Mouse (Mus musculus) telencephalon, adult 2 months (tissue): ENCODE results near the gene Efcab6.

ENCODE experiments used
- DNase-seq: peaks from one replicate; pipeline ENCODE4 v3.0.0-alpha.2; 2011; ENCODE audit warnings: low read depth, low spot score

Efcab6 gene

DNA sequence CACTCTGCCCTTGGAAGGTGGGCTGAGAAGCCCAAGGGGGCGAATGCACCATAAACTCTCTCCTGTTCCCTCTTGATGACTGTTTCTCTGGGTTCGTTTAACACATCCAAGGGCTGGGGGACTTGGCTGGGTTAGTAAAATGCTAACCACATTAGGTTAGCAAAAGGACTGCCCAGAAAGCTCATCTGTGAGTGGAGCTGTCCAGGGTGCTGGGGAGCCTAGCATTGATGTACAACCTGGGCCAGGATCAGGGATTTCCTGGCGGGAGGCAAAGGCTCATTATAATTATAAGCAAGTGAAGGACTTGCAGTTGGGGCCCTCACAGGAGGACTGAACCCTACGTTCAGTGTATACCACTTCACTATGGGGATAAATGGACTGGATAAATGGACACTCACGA is 185.3 kb downstream of the Efcab6 start:
- DNase-seq, result no peak

DNA sequence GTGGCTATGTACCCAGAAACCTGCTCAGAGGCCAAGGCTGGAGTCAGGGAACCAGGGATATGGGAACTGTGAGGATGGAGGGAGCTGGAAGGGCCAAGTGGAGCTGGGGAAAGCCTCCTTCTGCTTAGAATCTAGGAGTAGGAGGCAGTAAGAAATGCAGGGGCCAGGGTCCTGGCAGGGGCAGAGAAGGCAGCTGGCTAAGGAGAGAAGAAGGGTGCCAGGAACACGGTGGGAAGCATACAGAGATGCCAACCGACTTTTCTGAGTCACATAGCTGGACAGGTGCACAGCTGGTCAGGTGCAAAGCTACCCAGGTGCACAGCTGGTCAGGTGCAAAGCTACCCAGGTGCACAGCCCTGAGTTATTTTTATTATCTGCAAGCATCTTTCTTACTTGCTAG is 187.3 kb downstream of the Efcab6 start:
- DNase-seq, result no peak

DNA sequence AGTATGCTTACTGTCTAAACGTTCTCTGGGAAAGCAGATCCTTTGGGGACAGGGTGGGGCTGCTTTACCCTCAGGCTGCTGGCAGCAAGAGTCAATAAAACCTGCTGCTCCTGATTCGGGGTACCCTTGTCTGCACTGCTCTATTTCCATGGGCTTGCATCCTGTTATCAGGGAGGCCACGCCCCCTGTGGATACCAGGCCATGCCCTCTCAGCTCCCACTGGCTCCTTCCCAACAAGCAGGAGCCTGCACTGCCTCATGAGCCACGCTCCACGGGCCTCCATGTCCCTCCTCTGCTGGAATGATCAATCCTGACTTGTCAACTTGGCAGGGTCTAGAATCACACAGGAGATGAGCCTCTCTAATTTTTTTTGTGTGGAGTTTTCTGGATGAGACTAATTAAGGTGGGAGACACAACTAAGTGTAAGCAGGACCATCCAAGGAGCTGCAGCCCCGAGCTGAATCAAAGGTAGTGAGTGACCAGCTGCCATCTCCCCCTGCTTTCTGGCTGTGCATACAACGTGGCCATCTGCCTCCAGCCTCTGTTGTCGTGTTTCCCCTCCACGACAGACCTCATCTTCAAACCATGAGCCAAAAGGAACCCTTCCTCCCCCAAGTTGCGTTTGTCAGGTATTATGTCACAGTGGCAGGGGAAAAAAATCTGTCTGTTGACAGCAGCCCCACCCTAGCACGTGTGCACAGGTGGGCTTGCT is 187.9 kb downstream of the Efcab6 start:
- no peak for DNase-seq

DNA sequence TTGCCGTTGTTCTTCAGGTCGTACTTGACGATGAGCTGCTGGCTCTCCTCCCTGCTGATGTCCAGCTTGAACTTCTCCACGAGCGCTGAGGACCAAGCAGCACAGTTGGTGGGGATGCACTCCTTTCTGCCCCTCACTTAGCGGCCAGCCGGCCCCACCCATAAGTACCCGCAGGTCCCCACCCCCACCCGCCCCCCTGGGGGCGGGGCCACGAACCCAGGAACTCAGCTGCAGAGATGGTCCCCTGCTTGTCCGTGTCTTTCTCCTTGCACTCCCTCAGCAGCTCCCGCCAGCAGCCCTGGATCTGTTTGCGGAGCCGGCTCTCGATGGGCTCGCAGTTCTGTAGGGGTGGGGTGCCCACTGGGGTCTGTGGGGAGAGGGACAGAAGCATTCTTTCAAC is 194.2 kb downstream of the Efcab6 start:
- no peak for DNase-seq

DNA sequence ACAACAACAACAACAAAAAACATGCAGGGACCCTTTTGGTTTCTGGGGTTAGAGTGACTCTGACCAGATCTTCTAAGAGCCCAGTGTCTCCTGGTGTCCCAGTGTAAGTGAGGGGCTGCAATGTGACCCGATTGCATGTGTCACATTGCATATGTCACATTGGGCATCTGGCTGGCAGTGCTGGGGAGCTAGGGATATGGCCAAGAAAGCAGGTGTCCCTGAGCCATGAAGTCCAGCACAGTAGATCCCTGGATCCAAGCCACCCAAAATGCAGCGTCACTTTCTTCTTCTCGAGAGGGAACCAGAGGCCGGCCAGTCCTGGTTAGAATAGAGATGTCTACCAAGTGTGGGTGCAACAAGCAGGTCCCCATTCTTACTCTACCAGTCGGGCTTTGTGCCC is 199.6 kb downstream of the Efcab6 start:
- DNase-seq, result no peak

DNA sequence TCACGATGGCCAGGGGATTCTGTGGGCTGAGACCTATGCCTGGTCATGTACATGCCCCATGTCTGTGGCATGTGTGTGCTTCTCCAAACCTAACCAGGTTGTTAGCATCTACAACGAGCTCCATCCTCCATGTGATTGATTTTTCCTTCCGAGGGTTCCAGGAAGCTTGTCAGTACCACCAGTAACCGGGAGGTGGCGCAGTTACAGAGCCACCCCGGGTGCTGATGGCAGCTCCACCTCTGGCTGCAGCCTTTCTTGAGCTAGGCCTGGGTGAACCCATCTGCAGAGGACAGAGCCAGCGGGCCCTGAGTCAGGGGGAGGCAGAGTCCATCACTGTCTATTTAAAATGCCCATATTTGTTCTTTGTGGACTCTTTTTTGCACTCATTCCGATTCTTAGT is 208.1 kb downstream of the Efcab6 start:
- DNase-seq, result no peak

DNA sequence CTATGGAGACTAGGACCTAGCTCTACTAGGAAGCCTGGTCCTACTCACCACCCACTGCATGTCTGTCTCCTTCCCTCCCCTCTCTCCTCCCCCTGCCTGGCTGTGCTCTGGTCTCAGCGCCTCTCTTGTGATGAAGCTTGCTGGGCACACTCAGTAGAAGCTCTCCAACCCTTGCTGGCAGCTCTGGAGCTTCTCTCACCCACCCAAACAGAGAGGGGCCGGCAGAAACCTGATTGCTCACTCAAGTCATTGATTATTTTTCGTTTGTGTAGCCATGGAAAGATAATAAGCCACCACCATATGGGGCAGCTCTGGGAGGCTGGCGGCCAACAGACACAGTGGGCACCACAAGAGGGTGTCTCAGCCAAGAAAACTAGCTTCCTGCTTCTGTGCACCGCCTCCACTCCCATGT is 211.8 kb downstream of the Efcab6 start:
- DNase-seq, result peak; percentile 67

DNA sequence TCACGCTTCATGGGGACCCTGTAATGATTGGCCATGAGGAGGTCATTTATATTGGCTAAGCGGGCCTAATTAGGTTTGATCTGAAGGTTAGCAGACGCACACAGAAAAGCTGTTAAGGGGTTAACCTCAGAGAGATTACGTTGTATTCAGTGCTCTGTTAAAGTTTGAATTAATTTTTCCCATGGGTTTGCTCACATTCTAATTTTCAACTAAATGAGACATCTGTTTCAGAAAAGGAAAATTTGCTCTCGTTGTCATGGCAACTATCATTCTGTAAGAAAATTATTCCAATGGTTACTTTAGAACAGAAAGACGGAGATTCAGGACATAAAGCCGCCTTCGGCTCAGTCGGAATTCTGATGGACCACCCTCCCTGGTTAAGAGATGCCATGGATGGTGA is 217.0 kb downstream of the Efcab6 start:
- DNase-seq, result peak; percentile 74

DNA sequence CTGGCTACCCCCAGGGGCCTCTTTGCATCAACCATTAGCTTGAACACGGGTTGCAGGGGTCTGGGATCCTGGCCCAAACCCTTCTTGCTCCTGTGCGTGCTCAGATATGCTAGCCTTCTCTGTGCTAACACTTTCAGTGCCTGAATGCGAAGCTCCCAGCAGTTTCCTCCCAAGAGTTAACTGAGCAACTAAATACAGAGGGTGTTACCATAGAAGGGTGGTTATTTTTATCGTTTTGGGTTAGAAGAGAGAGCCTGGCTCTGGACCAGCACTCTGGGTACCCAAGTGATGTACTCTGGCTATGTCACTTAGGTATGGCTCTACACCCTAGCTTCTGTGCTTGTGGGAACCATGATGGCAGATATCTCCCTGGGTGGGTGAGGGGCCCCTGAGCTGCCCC is 217.7 kb downstream of the Efcab6 start:
- DNase-seq, result peak; percentile 65

DNA sequence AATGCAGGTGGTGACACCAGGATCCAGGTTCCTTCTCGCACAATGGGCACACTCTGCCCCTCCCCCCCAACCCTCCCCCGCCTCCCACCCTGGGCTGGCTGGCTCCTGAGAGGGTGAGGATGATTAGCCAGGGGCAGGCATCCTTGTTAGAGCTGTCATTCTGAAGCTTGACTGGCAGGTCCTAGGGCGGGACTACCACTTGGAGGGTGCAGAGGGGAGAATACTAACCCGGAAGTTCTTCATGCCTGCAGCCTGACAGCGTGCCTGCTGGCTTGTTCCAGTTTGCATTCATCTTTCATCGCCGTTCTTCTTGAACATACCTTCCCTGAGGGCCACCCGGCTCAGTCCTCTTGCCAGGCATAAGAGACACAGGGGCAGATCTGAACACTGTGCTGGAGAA is 218.6 kb downstream of the Efcab6 start:
- DNase-seq, result no peak

DNA sequence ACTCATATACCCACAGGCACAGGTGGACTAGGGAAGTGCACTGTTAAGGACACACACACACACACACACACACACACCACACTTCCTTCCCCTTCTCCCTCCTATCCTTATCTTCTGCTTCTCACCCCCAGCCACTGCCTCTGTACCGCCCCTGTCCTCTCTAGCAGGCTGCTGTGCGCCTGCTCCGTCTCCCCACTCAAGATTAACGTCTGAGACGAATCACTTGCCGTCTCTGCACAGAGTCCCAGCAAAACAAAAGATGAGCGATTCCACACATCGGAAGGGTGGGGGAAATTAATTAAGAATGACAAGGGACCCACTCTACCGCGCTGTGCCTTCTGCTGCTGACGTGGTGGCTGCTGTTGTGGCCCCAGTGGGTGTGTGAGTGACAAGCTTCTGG is 219.4 kb downstream of the Efcab6 start:
- DNase-seq, result no peak

DNA sequence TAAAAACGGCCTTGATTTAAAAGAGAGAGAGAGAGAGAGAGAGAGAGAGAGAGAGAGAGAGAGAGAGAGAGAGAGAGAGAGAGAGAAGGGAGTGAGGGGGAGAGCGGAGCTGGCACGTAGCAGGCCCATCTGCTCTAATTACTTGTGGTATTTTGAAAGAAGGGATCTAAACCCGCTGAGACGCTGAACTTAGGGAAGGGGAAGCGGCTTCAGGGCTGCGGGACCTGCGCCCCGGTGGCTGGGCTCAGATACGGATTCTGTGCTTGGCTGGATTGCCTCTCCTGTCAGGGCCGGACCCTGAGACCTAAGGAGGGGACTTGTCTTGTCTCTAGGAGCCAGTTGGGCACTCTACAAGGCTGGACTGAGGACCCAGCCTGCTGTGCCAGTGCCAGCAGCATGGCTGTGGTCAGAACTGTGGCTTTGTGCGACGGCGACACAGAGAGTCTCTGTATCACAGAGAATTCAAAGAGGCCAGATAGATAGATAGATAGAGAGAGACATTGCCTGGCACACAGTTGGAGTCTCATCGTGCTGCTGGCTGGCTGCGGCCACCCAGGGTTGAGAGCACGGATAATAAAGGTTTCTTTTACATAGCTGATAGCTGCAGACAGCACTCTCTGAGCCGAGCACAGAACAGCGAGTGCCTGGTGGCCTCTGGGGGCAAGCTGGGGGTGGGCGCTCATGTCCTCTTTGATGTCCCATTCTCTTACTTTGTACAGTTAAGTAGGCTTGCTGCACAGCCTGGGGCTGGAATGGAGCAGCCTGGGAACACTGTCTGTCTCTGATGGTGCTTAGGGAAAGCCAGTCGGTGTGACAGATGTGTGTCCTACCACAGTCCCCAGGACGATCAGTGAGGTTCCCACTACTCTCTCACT is 222.0 kb downstream of the Efcab6 start:
- DNase-seq, result no peak

DNA sequence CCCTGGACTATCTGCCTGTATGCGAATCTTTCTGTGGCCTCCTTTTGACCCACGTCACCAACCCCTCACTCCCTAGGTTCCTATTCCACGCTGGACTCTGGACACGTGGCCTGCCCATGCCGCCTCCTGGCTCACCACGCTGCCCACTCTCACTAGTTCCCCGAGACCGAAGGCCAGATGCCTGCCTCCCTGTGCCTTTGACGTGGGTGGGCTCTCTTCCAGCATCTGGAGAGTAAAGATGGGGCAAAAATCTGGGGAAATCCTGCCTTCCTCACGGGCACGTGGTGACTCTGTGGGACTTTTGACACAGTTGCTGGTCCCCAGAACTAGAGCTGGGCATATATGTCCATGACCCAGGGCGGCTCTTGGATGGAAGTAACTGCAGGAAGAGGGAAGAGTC is 222.8 kb downstream of the Efcab6 start:
- no peak for DNase-seq

DNA sequence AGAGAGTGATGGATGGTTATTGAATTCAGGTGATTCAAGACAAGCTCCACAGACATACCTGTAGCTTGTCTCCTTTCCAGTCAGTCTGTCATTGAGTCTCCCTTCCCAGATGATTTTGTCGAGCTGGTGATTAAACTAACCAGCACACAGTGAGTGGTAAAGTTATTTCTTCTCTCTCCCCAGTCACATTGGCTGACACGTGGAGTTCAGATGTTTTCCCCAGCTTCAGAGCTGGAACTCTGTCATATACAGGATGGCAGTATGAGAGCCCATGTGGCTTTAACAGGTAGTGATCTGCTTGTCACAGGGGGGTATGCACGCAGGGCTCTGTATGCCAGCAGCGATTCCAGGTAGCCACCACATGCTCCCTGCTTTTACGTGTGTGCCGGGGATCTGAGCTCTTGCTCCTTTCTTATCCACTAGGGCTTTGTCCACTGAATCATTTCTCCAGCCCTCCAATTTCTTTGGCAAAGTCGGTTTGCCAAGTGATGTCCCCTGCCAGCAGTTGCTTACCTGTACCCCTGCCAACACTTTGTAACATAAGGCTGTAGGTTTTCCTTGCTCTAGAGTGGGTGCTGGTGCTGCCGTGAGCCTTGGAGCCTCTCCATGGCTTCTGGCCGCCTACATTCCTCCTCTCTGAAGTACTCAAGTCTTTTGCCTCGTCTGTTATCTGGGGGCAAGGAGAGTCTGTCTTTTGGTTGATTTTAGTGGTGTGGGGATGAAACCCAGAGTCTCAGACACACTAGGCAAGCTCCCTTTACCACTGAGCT is 224.0 kb downstream of the Efcab6 start:
- DNase-seq, result peak; percentile 86

DNA sequence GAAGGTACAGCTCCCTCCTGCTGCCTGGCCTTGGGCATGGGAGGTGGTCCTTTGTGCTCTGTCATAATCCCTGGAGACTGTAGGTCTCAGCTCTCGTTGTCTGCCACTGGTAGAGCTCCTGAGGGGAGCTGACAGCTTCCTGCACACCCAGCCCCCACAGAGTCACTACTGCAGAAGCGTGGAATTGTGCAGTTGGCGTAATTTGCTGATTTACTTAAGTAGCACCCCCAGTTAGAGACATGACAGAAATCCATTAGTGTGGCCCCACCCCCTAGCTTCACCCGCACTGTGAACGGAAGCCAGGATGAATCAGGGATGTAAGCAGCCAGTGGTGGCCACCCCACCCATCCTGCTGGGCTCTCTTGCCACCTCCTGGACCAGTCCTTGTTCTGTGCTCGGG is 232.9 kb downstream of the Efcab6 start:
- DNase-seq, result no peak

DNA sequence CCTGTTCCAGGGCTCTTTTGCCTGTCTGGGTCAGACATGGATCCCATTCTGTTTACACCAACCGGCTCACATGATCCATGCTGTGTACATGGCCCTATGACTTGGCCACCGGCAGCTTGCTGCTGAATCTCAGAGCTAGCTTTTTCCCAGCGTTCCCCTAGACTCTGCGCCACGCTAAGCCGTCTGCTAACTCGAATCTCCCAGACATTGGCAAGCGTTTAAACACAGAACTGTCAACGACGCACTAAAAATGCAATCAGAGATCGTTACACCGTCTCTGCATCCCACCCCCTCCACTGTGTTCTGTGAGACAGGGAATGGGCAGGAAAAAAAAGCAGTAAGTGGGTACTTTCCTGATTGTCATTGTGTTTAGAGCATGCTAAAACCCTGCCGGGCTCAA is 236.0 kb downstream of the Efcab6 start:
- no peak for DNase-seq

DNA sequence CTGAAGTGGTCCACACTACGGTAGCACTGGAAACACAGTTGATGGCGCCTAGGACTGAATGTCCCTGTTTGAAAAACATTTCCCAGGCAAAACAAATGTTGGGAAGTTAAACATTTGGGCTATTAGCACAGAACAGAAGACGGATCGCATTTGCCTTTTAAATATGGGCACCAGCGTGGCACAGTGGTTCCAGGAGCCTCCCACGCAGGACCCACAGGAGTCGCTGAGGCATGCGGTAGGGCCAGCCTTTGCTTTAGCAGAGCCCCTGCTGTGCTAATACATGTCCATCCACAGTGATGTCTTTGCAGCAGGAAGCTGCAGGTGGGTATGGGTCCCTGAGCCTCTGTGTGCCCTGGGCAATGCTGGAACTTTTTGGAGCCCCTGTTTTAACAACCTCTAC is 237.2 kb downstream of the Efcab6 start:
- DNase-seq, result no peak
